Mouse (Mus musculus) adrenal gland, adult 18-20 months (tissue): Measurements from ENCODE around the gene Tfam. TPM values are rescaled to one million over a fixed set of nuclear protein-coding genes. Genes with fewer than 3 reads are reported as not detected.

Experiments
- DNase-seq, 2 experiments: peaks; one replicate each; pipeline ENCODE4 v3.0.0; 2021 to 2022; ENCODE audit warnings: low spot score in 2 of 2
- long read RNA-seq, 2 experiments: library from polyadenylated mRNA; stranded (forward); transcript quantifications; one replicate each; pipeline ENCODE4 v2.0.0; 2021
- total RNA-seq, 2 experiments: library from RNA; stranded (reverse); gene quantifications; 1 replicate in 1 of 2; 2 replicates in 1 of 2; pipeline ENCODE4 v1.2.3; 2021

The Tfam gene
- 10 to 100 TPM; 42.8 to 57.0 TPM for total RNA-seq
- long read RNA-seq, experiment 1, full-length matches to known transcripts = 20 of 21 reads
- long read RNA-seq, experiment 1, partial matches to known transcripts = 1 of 21 reads
- long read RNA-seq, experiment 1, other reads (novel, unspliced or antisense) = 0 of 21 reads
- long read RNA-seq, experiment 2, full-length matches to known transcripts = 50 of 53 reads
- long read RNA-seq, experiment 2, partial matches to known transcripts = 3 of 53 reads
- long read RNA-seq, experiment 2, other reads (novel, unspliced or antisense) = 0 of 53 reads

- DNase-seq = no peak
These were observed at the start of gene Tfam for GRCm38 (mm10) chr10:71238240-71238554. Gene Tfam (minus strand): TSS chr10:71238280.

GRCm38 (mm10) chr10:71285126-71285580, 47.1 kb upstream of the Tfam start, which contains the start of gene Ube2d1:
Gene Ube2d1 (minus strand): TSS chr10:71285262.
- DNase-seq = peak; percentile 87 to 89

- no peak for DNase-seq
These were observed 46.5 kb upstream of the Tfam start for GRCm38 (mm10) chr10:71284511-71285125.

- no peak for DNase-seq
These were observed 46.0 kb upstream of the Tfam start for GRCm38 (mm10) chr10:71284131-71284510.

- no peak for DNase-seq
These were observed 35.1 kb upstream of the Tfam start for GRCm38 (mm10) chr10:71273008-71273739.

GRCm38 (mm10) chr10:71267973-71268372, 29.9 kb upstream of the Tfam start:
- DNase-seq = no peak

- no peak for DNase-seq
These were observed 29.4 kb upstream of the Tfam start for GRCm38 (mm10) chr10:71267511-71267910.

GRCm38 (mm10) chr10:71265067-71265466, 27.0 kb upstream of the Tfam start:
- DNase-seq = no peak

GRCm38 (mm10) chr10:71261637-71262036, 23.6 kb upstream of the Tfam start:
- no peak for DNase-seq

GRCm38 (mm10) chr10:71258943-71259342, 20.9 kb upstream of the Tfam start:
- DNase-seq = no peak

GRCm38 (mm10) chr10:71258516-71258915, 20.4 kb upstream of the Tfam start:
- no peak for DNase-seq

- DNase-seq = no peak
These were observed 15.1 kb upstream of the Tfam start for GRCm38 (mm10) chr10:71253147-71253546.

GRCm38 (mm10) chr10:71252421-71252820, 14.3 kb upstream of the Tfam start:
- no peak for DNase-seq

- DNase-seq = no peak
These were observed 13.8 kb upstream of the Tfam start for GRCm38 (mm10) chr10:71251846-71252245.

GRCm38 (mm10) chr10:71251256-71251655, 13.2 kb upstream of the Tfam start:
- DNase-seq = no peak

- DNase-seq = no peak
These were observed 12.4 kb upstream of the Tfam start for GRCm38 (mm10) chr10:71250472-71250871.

GRCm38 (mm10) chr10:71249086-71249880, 11.2 kb upstream of the Tfam start:
- DNase-seq = no peak

- DNase-seq = no peak
These were observed 8.9 kb upstream of the Tfam start for GRCm38 (mm10) chr10:71246956-71247355.

- no peak for DNase-seq
These were observed 1.5 kb upstream of the Tfam start for GRCm38 (mm10) chr10:71239479-71240120.

GRCm38 (mm10) chr10:71237516-71238239, 402 bp downstream of the Tfam start:
- DNase-seq = peak; percentile 97 to 98
